In the genomic region with DNA sequence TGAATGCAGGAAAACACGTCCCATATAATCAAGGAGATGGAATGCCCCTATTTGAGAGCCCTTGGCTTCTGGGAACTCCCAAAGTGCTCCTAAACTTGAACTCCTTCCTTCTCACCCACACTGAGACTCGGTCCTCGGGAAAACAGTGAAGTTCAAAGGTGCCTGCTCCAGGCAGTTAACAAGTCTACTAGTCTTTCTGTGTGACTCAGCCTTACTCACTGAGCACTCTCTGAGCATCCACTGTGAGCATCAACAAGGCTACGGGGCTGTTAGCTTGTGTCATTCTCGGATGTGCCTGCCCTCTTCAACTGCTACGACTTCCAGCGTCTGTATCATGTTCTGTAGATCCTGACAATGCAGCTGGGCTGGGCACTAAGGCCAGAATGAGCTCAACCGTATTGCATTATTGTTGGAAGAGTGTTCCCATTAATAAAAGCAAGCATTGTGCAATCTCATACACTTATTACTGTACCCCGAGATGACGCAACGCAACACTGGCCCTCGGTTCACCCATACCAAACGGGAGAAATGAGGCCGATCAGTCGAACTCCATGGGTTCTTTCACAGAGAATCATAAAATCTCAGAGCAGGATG, we compare ENCODE assay signal across 13 mouse cellular contexts.
DNase-seq lines count a peak whose midpoint lies in the region; ATAC-seq and TF ChIP-seq lines count a peak whose summit lies in the region.
"Had no signal": no experiment of that assay in that cellular context is flagged by ENCODE, and none has a peak within 500 bp of the region (broad histone marks: within the 10 kb centered on the region; RNA-seq: fewer than 3 reads in every experiment).

No protein-coding gene starts in this region.

- 79% methylated on average over 15 of the region's 15 CpGs for WGBS in lung, embryonic 14.5 days

- TF ChIP-seq CTCF in C2C12 (IDR thresholded peaks at IDR 0.05; ENCODE audit: control insufficient read depth, insufficient read depth, insufficient read length), result no peak
- TF ChIP-seq CTCF in lung, embryonic 14.5 days (IDR thresholded peaks at IDR 0.05; ENCODE audit: low read depth), result no peak

- no peak overlapping the region for H3K4me2 ChIP-seq in lung, embryonic 14.5 days
- H3K4me2 ChIP-seq: embryonic facial prominence, embryonic 13.5 days; forebrain, embryonic 15.5 days; limb, embryonic 12.5 days had no signal

- no peaks in the 10 kb centered on the region for H3K79me2 ChIP-seq in C2C12 (ENCODE audit: control insufficient read depth, insufficient read depth)

- H3K79me3 ChIP-seq in C2C12 (ENCODE audit: low read depth), result no peaks in the 10 kb centered on the region

- H3K4me3 ChIP-seq in C2C12 (ENCODE audit: insufficient read depth, poor library complexity, severe bottlenecking), result no peak overlapping the region
- H3K4me3 ChIP-seq in lung, embryonic 14.5 days (ENCODE audit: low read depth, low read length), result no peak overlapping the region
- H3K4me3 ChIP-seq: embryonic facial prominence, embryonic 13.5 days; forebrain, embryonic 15.5 days; limb, embryonic 12.5 days had no signal

- ATAC-seq in lung, embryonic 14.5 days (ENCODE audit: insufficient read depth), result no peak
- ATAC-seq in megakaryocyte progenitor cell, adult 5-6 weeks (replicated peaks; ENCODE audit: poor library complexity), result peak; percentile 88
- ATAC-seq: forebrain, embryonic 15.5 days had no signal

- H3K36me3 ChIP-seq in C2C12 (ENCODE audit: control insufficient read depth, insufficient read depth), result no peaks in the 10 kb centered on the region
- H3K36me3 ChIP-seq in lung, embryonic 14.5 days (ENCODE audit: insufficient read depth), result no peaks in the 10 kb centered on the region
- H3K36me3 ChIP-seq: embryonic facial prominence, embryonic 13.5 days; forebrain, embryonic 15.5 days; limb, embryonic 12.5 days had no signal

- H3K9ac ChIP-seq in lung, embryonic 14.5 days, result no peak overlapping the region
- H3K9ac ChIP-seq: embryonic facial prominence, embryonic 13.5 days; forebrain, embryonic 15.5 days; limb, embryonic 12.5 days had no signal

- H3K27ac ChIP-seq in lung, embryonic 14.5 days (ENCODE audit: low read depth), result no peak overlapping the region
- H3K27ac ChIP-seq: embryonic facial prominence, embryonic 13.5 days; forebrain, embryonic 15.5 days; limb, embryonic 12.5 days; macrophage had no signal

- intact Hi-C loops in left cerebral cortex, postnatal 10 days (cut with DNase I), result no loop called here

- no peaks in the 10 kb centered on the region for H3K27me3 ChIP-seq in C2C12 (ENCODE audit: control insufficient read depth, insufficient read depth, insufficient read length)
- H3K27me3 ChIP-seq in lung, embryonic 14.5 days (ENCODE audit: insufficient read depth, low read length), result no peaks in the 10 kb centered on the region
- H3K27me3 ChIP-seq: embryonic facial prominence, embryonic 13.5 days; forebrain, embryonic 15.5 days; limb, embryonic 12.5 days had no signal

- no peak overlapping the region for H3ac ChIP-seq in C2C12 (ENCODE audit: control insufficient read depth, insufficient read length, low read depth)

- no peaks in the 10 kb centered on the region for H3K4me1 ChIP-seq in lung, embryonic 14.5 days (ENCODE audit: insufficient read depth)
- H3K4me1 ChIP-seq: embryonic facial prominence, embryonic 13.5 days; forebrain, embryonic 15.5 days; limb, embryonic 12.5 days had no signal

- H3K9me3 ChIP-seq in lung, embryonic 14.5 days (ENCODE audit: low read depth, low read length), result no peaks in the 10 kb centered on the region
- H3K9me3 ChIP-seq: embryonic facial prominence, embryonic 13.5 days; forebrain, embryonic 15.5 days; limb, embryonic 12.5 days had no signal

- peak; percentile 36 for DNase-seq in adrenal gland, postnatal 14 days
- DNase-seq in lung, embryonic 14.5 days, result peak; percentile 54
- DNase-seq in left cerebral cortex, postnatal 10 days (ENCODE audit: extremely low spot score in 1 of 2, low spot score in 2 of 2), result no peak
- no peak for DNase-seq in liver
- no peak for DNase-seq in kidney, adult 9 months
- DNase-seq: heart, postnatal 10 days; thymus, postnatal 4 days had no signal

TF ChIP-seq in C2C12, 6 proteins besides CTCF, POLR2A, EP300 and RAD21:
- no peak for TF ChIP-seq MAX (IDR thresholded peaks at IDR 0.05)
- TF ChIP-seq FOSL1 (IDR thresholded peaks at IDR 0.05; ENCODE audit: insufficient read depth, low read length, poor library complexity, severe bottlenecking), result peak; percentile 13
- peak; percentile 89 for TF ChIP-seq CEBPB (IDR thresholded peaks at IDR 0.05; ENCODE audit: low read depth)
- no peak for TF ChIP-seq MYOD1 (IDR thresholded peaks at IDR 0.05; ENCODE audit: control insufficient read depth, insufficient read length, low read depth)
- TF ChIP-seq MYOG (IDR thresholded peaks at IDR 0.05; ENCODE audit: control insufficient read depth, extremely low read depth, insufficient read length), result no peak
- no peak for TF ChIP-seq USF1 (IDR thresholded peaks at IDR 0.05; ENCODE audit: low read depth)

Comparison
In these comparisons a context has a peak if more than half of its experiments do, and no peak if none do; other contexts are left out.
1. DNase-seq: peak in adrenal gland, postnatal 14 days (single experiment) and lung, embryonic 14.5 days (single experiment); none in left cerebral cortex, postnatal 10 days (0 of 2), liver (single experiment) and kidney, adult 9 months (single experiment).